22 mouse cellular contexts compared by ENCODE assay signal in genomic region chr19:4434999-4435398, GRCm38 (mm10). TPM values are rescaled to one million over a fixed set of nuclear protein-coding genes. Genes with fewer than 3 reads are reported as not detected.
DNase-seq lines count a peak whose midpoint lies in the region; ATAC-seq and TF ChIP-seq lines count a peak whose summit lies in the region.
"Had no signal": no experiment of that assay in that cellular context is flagged by ENCODE, and none has a peak within 500 bp of the region (broad histone marks: within the 10 kb centered on the region; RNA-seq: fewer than 3 reads in every experiment).

No protein-coding gene starts in this region.

- no peak overlapping the region for H3K9ac ChIP-seq in neural tube, embryonic 11.5 days (ENCODE audit: low read length)
- H3K9ac ChIP-seq in hindbrain, embryonic 11.5 days (ENCODE audit: low read depth, low read length), result no peak overlapping the region

- no peaks in the 10 kb centered on the region for H3K9me3 ChIP-seq in neural tube, embryonic 11.5 days (ENCODE audit: control insufficient read depth, low read length)
- H3K9me3 ChIP-seq in hindbrain, embryonic 11.5 days (ENCODE audit: control insufficient read depth, low read length), result no peaks in the 10 kb centered on the region
- H3K9me3 ChIP-seq: G1E had no signal

- H3K4me3 ChIP-seq in neural tube, embryonic 11.5 days (ENCODE audit: low read depth, low read length), result no peak overlapping the region
- H3K4me3 ChIP-seq in small intestine, adult 2 months (ENCODE audit: low read depth, low read length), result no peak overlapping the region
- no peak overlapping the region for H3K4me3 ChIP-seq in hindbrain, embryonic 11.5 days (ENCODE audit: low read depth, low read length)

- no peak for TF ChIP-seq CTCF in small intestine, adult 2 months (IDR thresholded peaks at IDR 0.05; ENCODE audit: extremely low read depth, insufficient read length, insufficient replicate concordance, low read depth, low read length)

- H3K4me2 ChIP-seq in neural tube, embryonic 11.5 days (ENCODE audit: low read depth), result no peak overlapping the region
- H3K4me2 ChIP-seq in hindbrain, embryonic 11.5 days (replicated peaks; ENCODE audit: low read depth, low read length), result no peak overlapping the region

- H3K4me1 ChIP-seq in neural tube, embryonic 11.5 days (ENCODE audit: control insufficient read depth, insufficient read depth, low read length), result no peaks in the 10 kb centered on the region
- H3K4me1 ChIP-seq in small intestine, adult 2 months (ENCODE audit: control insufficient read depth, insufficient read depth, insufficient read length, low read length), result peaks cover 17% of the 10 kb centered on the region
- H3K4me1 ChIP-seq in hindbrain, embryonic 11.5 days (replicated peaks; ENCODE audit: control insufficient read depth, insufficient read depth, low read length), result no peaks in the 10 kb centered on the region; the same call in 1 of the 2 replicates

- peak; percentile 55 for DNase-seq in adrenal gland, adult 2 months
- DNase-seq in adrenal gland, adult 8-10 months, result no peak
- DNase-seq in heart, adult 11 months, result peak; percentile 80
- no peak for DNase-seq in heart, adult 9 months (ENCODE audit: low spot score in 2 of 2)
- peak; percentile 4 for DNase-seq in neural tube, embryonic 11.5 days (ENCODE audit: low spot score)
- DNase-seq in neural tube, embryonic 10.5 days (ENCODE audit: extremely low spot score, low spot score), result no peak
- no peak for DNase-seq in hindbrain, embryonic 11.5 days (ENCODE audit: low spot score)
- DNase-seq: adrenal gland, postnatal 10 days; adrenal gland, postnatal 14 days; adrenal gland, postnatal 25 days; B cell, adult 2 months; cerebellum, adult 11 months; cerebellum, adult 11-12 months; cerebellum, adult 18-20 months; cerebellum, adult 2 months had no signal

- TF ChIP-seq POLR2A in small intestine, adult 2 months (IDR thresholded peaks at IDR 0.05; ENCODE audit: low read depth, low read length), result no peak

- no peaks in the 10 kb centered on the region for H3K36me3 ChIP-seq in neural tube, embryonic 11.5 days (ENCODE audit: control insufficient read depth, insufficient read depth, low read length)
- peaks cover 12% of the 10 kb centered on the region for H3K36me3 ChIP-seq in small intestine, adult 2 months (ENCODE audit: control insufficient read depth, insufficient read depth, low read length)
- H3K36me3 ChIP-seq in hindbrain, embryonic 11.5 days (ENCODE audit: control insufficient read depth, insufficient read depth, low read length), result no peaks in the 10 kb centered on the region
- H3K36me3 ChIP-seq: G1E had no signal

- no peak overlapping the region for H3K27ac ChIP-seq in neural tube, embryonic 11.5 days (ENCODE audit: low read depth, low read length)
- H3K27ac ChIP-seq in small intestine, adult 2 months (ENCODE audit: insufficient read depth, low read depth, low read length), result peak overlapping the region; percentile 77
- H3K27ac ChIP-seq in hindbrain, embryonic 11.5 days (ENCODE audit: low read depth, low read length), result no peak overlapping the region

- ATAC-seq in neural tube, embryonic 11.5 days (ENCODE audit: insufficient read depth, low FRiP score, low TSS enrichment), result no peak
- ATAC-seq in hindbrain, embryonic 11.5 days (ENCODE audit: low FRiP score), result no peak
- ATAC-seq: activated CD4-positive, CD25-positive, alpha-beta regulatory T cell, adult 4 months; CD4-positive, CD25-positive, alpha-beta regulatory T cell, adult 4 months; Patski had no signal

- 100% methylated on average over 1 of the region's 1 CpGs for whole genome bisulfite sequencing in neural tube, embryonic 11.5 days
- 90% methylated on average over 1 of the region's 1 CpGs for WGBS in small intestine, adult 2 months
- 82% methylated on average over 1 of the region's 1 CpGs for WGBS in hindbrain, embryonic 11.5 days

- H3K27me3 ChIP-seq in neural tube, embryonic 11.5 days (ENCODE audit: control insufficient read depth, insufficient read depth, low read length), result peaks cover 4% of the 10 kb centered on the region
- no peaks in the 10 kb centered on the region for H3K27me3 ChIP-seq in small intestine, adult 2 months (ENCODE audit: control insufficient read depth, insufficient read depth, low read length)
- H3K27me3 ChIP-seq in hindbrain, embryonic 11.5 days (ENCODE audit: control insufficient read depth, insufficient read depth, low read length), result peaks cover 7% of the 10 kb centered on the region; the same call in 1 of the 2 replicates
- H3K27me3 ChIP-seq: CH12.LX, Patski had no signal

RNA-seq across cellular contexts. Expression of gene Rhod, which starts 4.2 kb away (rescaled TPM):
- total RNA-seq in adrenal gland, adult 2 months (2021), result 10 to 100 TPM; 25.7 to 36.4 TPM
- polyA plus RNA-seq in adrenal gland, adult 2 months (2012; rRNA removed), result 35.2 and 39.5 TPM in 2 replicates
- total RNA-seq in adrenal gland, adult 8-10 months (2022), result 10 to 100 TPM; 29.8 to 48.0 (median 39.3) TPM
- polyA plus RNA-seq in neural tube, embryonic 11.5 days (2014; fragmentation: Nextera tagmentation; extraction: Ambion mirVana), result 17.1 and 17.4 TPM in 2 replicates
- 56.0 and 168 TPM in 2 replicates for polyA plus RNA-seq in small intestine, adult 2 months (2012; rRNA removed)
- polyA plus RNA-seq in hindbrain, embryonic 11.5 days (2014; fragmentation: Nextera tagmentation; extraction: Ambion mirVana), result 14.0 and 15.2 TPM in 2 replicates
- total RNA-seq: MEL had no signal

RNA-seq across cellular contexts. Expression of gene Kdm2a, which starts 36.9 kb away (rescaled TPM):
- 100 to 1,000 TPM in 1 of 2 experiments, 10 to 100 TPM in 1; 81.7 to 155 TPM for total RNA-seq in adrenal gland, adult 2 months (2021)
- 66.3 and 78.0 TPM in 2 replicates for polyA plus RNA-seq in adrenal gland, adult 2 months (2012; rRNA removed)
- 100 to 1,000 TPM in 3 of 4 experiments, 10 to 100 TPM in 1; 88.6 to 150 (median 124) TPM for total RNA-seq in adrenal gland, adult 8-10 months (2022)
- polyA plus RNA-seq in neural tube, embryonic 11.5 days (2014; fragmentation: Nextera tagmentation; extraction: Ambion mirVana), result 44.1 and 47.2 TPM in 2 replicates
- polyA plus RNA-seq in small intestine, adult 2 months (2012; rRNA removed), result 37.8 and 100 TPM in 2 replicates
- polyA plus RNA-seq in hindbrain, embryonic 11.5 days (2014; fragmentation: Nextera tagmentation; extraction: Ambion mirVana), result 42.1 and 44.0 TPM in 2 replicates

RNA-seq across cellular contexts. Expression of gene Syt12, which starts 42.2 kb away (rescaled TPM):
- total RNA-seq in adrenal gland, adult 2 months (2021), result 10 to 100 TPM; 58.0 to 74.0 TPM
- 124 and 143 TPM in 2 replicates for polyA plus RNA-seq in adrenal gland, adult 2 months (2012; rRNA removed)
- 10 to 100 TPM; 60.5 to 90.4 (median 73.7) TPM for total RNA-seq in adrenal gland, adult 8-10 months (2022)
- polyA plus RNA-seq in neural tube, embryonic 11.5 days (2014; fragmentation: Nextera tagmentation; extraction: Ambion mirVana), result 0.58 and 1.8 TPM in 2 replicates
- 9.3 and 41.8 TPM in 2 replicates for polyA plus RNA-seq in small intestine, adult 2 months (2012; rRNA removed)
- polyA plus RNA-seq in hindbrain, embryonic 11.5 days (2014; fragmentation: Nextera tagmentation; extraction: Ambion mirVana), result 0.91 and 0.99 TPM in 2 replicates
- total RNA-seq: MEL had no signal
- polyA plus RNA-seq: CD4-positive, CD25-positive, alpha-beta regulatory T cell, adult 4 months; G1E had no signal

Comparison
In these comparisons a context has a peak if more than half of its experiments do, and no peak if none do; other contexts are left out.
1. DNase-seq: peak in adrenal gland, adult 2 months (single experiment), heart, adult 11 months (single experiment) and neural tube, embryonic 11.5 days (single experiment); none in adrenal gland, adult 8-10 months (single experiment), heart, adult 9 months (0 of 2), neural tube, embryonic 10.5 days (single experiment) and hindbrain, embryonic 11.5 days (single experiment).